Mouse (Mus musculus) liver, embryonic 15.5 days (tissue): ENCODE data around the gene Gm42517. TPM values are rescaled to one million over a fixed set of nuclear protein-coding genes. Genes with fewer than 3 reads are reported as not detected.

Experiments
- ATAC-seq: fragments of 200-750 bp; cut with Nextera tagmentation; 2 replicates; pipeline ENCODE4 v1.8.0; 2017; ENCODE audit warnings: moderate number of reproducible peaks, mild to moderate bottlenecking, moderate library complexity; ENCODE audit not compliant: insufficient read depth
- H3K27ac ChIP-seq: fragments of 300-500 bp; sonication (generic); replicated peaks from 2 replicates; pipeline ENCODE4 v1.5.1; 2015; ENCODE audit warnings: mild to moderate bottlenecking, inconsistent platforms
- H3K27me3 ChIP-seq: fragments of 300-500 bp; sonication (generic); 2 replicates; pipeline ENCODE4 v1.6.1; 2015; ENCODE audit warnings: mild to moderate bottlenecking, inconsistent platforms
- H3K36me3 ChIP-seq: fragments of 300-500 bp; sonication (generic); replicated peaks from 2 replicates; pipeline ENCODE4 v1.6.1; 2015; ENCODE audit warnings: moderate library complexity, mild to moderate bottlenecking, inconsistent platforms
- H3K4me1 ChIP-seq: fragments of 300-500 bp; sonication (generic); replicated peaks from 2 replicates; pipeline ENCODE4 v1.6.1; 2015; ENCODE audit warnings: inconsistent platforms
- H3K4me2 ChIP-seq: fragments of 300-500 bp; sonication (generic); 2 replicates; pipeline ENCODE4 v1.6.1; 2015; ENCODE audit warnings: moderate library complexity, mild to moderate bottlenecking, inconsistent platforms
- H3K4me3 ChIP-seq: fragments of 300-500 bp; sonication (generic); replicated peaks from 2 replicates; pipeline ENCODE4 v1.5.1; 2015; ENCODE audit warnings: mild to moderate bottlenecking, inconsistent platforms
- H3K9ac ChIP-seq: fragments of 300-500 bp; sonication (generic); 2 replicates; pipeline ENCODE4 v1.6.1; 2015; ENCODE audit warnings: moderate library complexity, mild to moderate bottlenecking, inconsistent platforms
- H3K9me3 ChIP-seq: fragments of 300-500 bp; sonication (generic); replicated peaks from 2 replicates; pipeline ENCODE4 v1.6.1; 2016; ENCODE audit warnings: inconsistent platforms
- WGBS: fragments of 180-500 bp; shearing (Covaris S2); methylation state at CpG from one replicate; pipeline ENCODE4 v1.1.7; 2015; ENCODE audit warnings: mixed read lengths; ENCODE audit not compliant: insufficient replicate concordance; 5-methylcytosine and 5-hydroxymethylcytosine counted together
- polyA plus RNA-seq: library from polyadenylated mRNA; unstranded; fragments of >200 nt; fragmentation: Nextera tagmentation; extraction: Ambion mirVana; gene quantifications from 2 replicates; pipeline ENCODE4 v1.2.1, GENCODE M21; 2015

The Gm42517 gene
- polyA plus RNA-seq, result 0.06 TPM in 1 of 2 replicates, not detected in the other

- Histone ChIP-seq H3K9ac (no peak within 1 kb of the TSS), H3K9me3 (no peaks in the 10 kb centered on the region), H3K4me3 (peak within 1 kb of the TSS; percentile 48), H3K4me2 (peak within 1 kb of the TSS; percentile 69), H3K27ac (no peak within 1 kb of the TSS), H3K27me3 (peaks cover 98% of the 10 kb centered on the region), H3K36me3 (no peaks in the 10 kb centered on the region), H3K4me1 (peaks cover 26% of the 10 kb centered on the region)
- ATAC-seq, result 0 out of 2 replicates have a peak, but pooled peaks have one; percentile 15
- 2% methylated on average over 31 of the region's 36 CpGs for WGBS
Measured at GRCm38 (mm10) chr5:108367871-108368332, at the start of gene Gm42517. TSS of gene Gm42517 (minus strand) at chr5:108367922.

DNA sequence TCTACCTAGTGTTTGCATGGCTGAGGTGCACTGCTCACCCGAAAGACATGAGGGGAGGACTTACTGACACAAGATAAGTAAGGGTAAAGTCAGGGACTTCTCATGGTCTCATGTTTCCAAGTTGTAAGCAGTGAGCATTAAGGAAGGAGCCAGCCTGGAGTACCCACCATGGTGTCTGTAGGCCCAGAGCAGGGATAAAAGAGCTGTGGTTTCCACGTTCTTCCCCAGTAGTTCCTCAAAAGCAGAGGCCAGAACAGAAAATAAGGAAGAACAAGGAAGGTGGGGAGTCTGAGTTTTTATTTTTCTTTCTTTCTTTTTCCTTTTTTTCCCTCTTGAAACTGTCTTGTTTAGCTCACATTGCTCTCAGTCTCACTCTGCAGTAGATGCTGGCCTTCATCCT lies 47.0 kb upstream of the Gm42517 start:
- Histone ChIP-seq H3K36me3 (no peaks in the 10 kb centered on the region), H3K4me1 (no peaks in the 10 kb centered on the region), H3K27ac (no peak overlapping the region), H3K9ac (no peak overlapping the region), H3K4me2 (no peak overlapping the region), H3K9me3 (no peaks in the 10 kb centered on the region), H3K27me3 (no peaks in the 10 kb centered on the region), H3K4me3 (no peak overlapping the region)
- WGBS, result 31% methylated on average over 2 of the region's 2 CpGs
- ATAC-seq, result no peak

- H3K9me3 ChIP-seq, result no peaks in the 10 kb centered on the region
- no peak overlapping the region for H3K27ac ChIP-seq
- no peaks in the 10 kb centered on the region for H3K27me3 ChIP-seq
- H3K4me2 ChIP-seq, result no peak overlapping the region
- ATAC-seq, result no peak
- WGBS, result 59% methylated on average over 2 of the region's 2 CpGs
- no peaks in the 10 kb centered on the region for H3K4me1 ChIP-seq
- H3K4me3 ChIP-seq, result no peak overlapping the region
- H3K9ac ChIP-seq, result no peak overlapping the region
- no peaks in the 10 kb centered on the region for H3K36me3 ChIP-seq
Measured at GRCm38 (mm10) chr5:108406977-108407376, 39.3 kb upstream of the Gm42517 start.

DNA sequence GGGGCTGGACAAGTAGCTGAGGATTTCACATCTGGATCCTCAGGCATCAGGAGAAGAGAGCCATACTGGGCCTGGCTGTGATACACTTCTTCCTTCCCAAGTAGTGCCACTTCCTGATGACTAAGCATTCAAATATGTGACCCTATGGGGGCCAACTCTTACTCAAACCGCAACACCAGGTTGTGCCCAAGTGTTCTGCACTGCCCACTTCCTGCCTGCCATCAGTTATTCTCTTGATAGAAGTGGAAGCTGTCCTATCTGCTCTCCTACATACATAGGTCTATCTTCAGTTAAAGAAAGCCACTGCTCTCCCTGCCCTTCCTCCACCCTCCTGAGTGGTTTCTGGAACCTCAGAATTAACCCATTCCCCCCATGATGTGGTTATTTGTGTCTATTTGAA lies 37.7 kb upstream of the Gm42517 start:
- no peak overlapping the region for H3K4me3 ChIP-seq
- no peaks in the 10 kb centered on the region for H3K36me3 ChIP-seq
- H3K9me3 ChIP-seq, result no peaks in the 10 kb centered on the region
- H3K27ac ChIP-seq, result no peak overlapping the region
- peak; percentile 37; the same call in 1 of the 2 replicates for ATAC-seq
- no peak overlapping the region for H3K9ac ChIP-seq
- H3K4me2 ChIP-seq, result no peak overlapping the region
- H3K4me1 ChIP-seq, result no peaks in the 10 kb centered on the region
- 10% methylated on average over 1 of the region's 1 CpGs for WGBS
- no peaks in the 10 kb centered on the region for H3K27me3 ChIP-seq

GRCm38 (mm10) chr5:108403453-108403852 lies 35.7 kb upstream of the Gm42517 start:
- Histone ChIP-seq H3K27ac (no peak overlapping the region), H3K36me3 (no peaks in the 10 kb centered on the region), H3K9me3 (no peaks in the 10 kb centered on the region), H3K9ac (no peak overlapping the region), H3K4me1 (no peaks in the 10 kb centered on the region), H3K27me3 (no peaks in the 10 kb centered on the region), H3K4me3 (no peak overlapping the region), H3K4me2 (no peak overlapping the region)
- ATAC-seq, result no peak
- WGBS, result 43% methylated on average over 4 of the region's 4 CpGs

DNA sequence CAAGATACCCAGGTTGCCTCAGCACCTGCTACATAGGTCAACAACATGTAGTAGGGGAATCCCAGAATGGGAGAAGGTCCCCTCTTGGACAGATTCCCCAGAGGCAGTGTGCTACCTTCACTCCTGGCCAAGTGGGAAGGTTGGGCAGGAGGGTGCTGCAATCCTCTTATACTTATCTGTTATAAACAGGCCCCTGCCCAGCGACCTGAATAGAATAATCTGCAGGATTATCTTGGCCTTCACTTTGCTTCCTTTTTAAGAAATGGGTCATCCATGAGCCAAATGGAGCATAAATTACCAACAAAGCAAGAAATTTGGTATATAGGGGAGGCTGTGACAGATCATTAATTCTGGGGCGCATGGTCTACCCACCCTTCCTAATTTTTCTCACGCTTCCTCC lies 22.0 kb upstream of the Gm42517 start:
- Histone ChIP-seq H3K36me3 (no peaks in the 10 kb centered on the region), H3K27me3 (no peaks in the 10 kb centered on the region), H3K4me2 (no peak overlapping the region), H3K4me3 (no peak overlapping the region), H3K27ac (no peak overlapping the region), H3K9ac (no peak overlapping the region), H3K9me3 (no peaks in the 10 kb centered on the region), H3K4me1 (no peaks in the 10 kb centered on the region)
- no peak for ATAC-seq
- WGBS, result 49% methylated on average over 3 of the region's 3 CpGs

GRCm38 (mm10) chr5:108388201-108388600 lies 20.5 kb upstream of the Gm42517 start, which contains the start of gene Pde6b:
TSS of gene Pde6b (plus strand) at chr5:108388391.
- 55% methylated on average over 7 of the region's 7 CpGs for WGBS
- Histone ChIP-seq H3K27me3 (no peaks in the 10 kb centered on the region), H3K4me1 (no peaks in the 10 kb centered on the region), H3K36me3 (no peaks in the 10 kb centered on the region), H3K9ac (no peak within 1 kb of the TSS), H3K9me3 (no peaks in the 10 kb centered on the region), H3K27ac (no peak within 1 kb of the TSS), H3K4me2 (no peak within 1 kb of the TSS), H3K4me3 (no peak within 1 kb of the TSS)
- ATAC-seq, result no peak

GRCm38 (mm10) chr5:108386449-108386848 lies 18.7 kb upstream of the Gm42517 start:
- 43% methylated on average over 4 of the region's 4 CpGs for WGBS
- Histone ChIP-seq H3K4me1 (no peaks in the 10 kb centered on the region), H3K36me3 (no peaks in the 10 kb centered on the region), H3K27me3 (no peaks in the 10 kb centered on the region), H3K4me2 (no peak overlapping the region), H3K27ac (no peak overlapping the region), H3K9ac (no peak overlapping the region), H3K9me3 (no peaks in the 10 kb centered on the region), H3K4me3 (no peak overlapping the region)
- no peak for ATAC-seq

GRCm38 (mm10) chr5:108385632-108386031 lies 17.9 kb upstream of the Gm42517 start:
- H3K9me3 ChIP-seq, result no peaks in the 10 kb centered on the region
- 67% methylated on average over 2 of the region's 2 CpGs for WGBS
- no peaks in the 10 kb centered on the region for H3K36me3 ChIP-seq

GRCm38 (mm10) chr5:108378346-108378745 lies 10.6 kb upstream of the Gm42517 start:
- Histone ChIP-seq H3K9me3 (no peaks in the 10 kb centered on the region), H3K4me1 (no peaks in the 10 kb centered on the region), H3K4me3 (no peak overlapping the region), H3K27me3 (peaks cover 13% of the 10 kb centered on the region), H3K9ac (no peak overlapping the region), H3K27ac (no peak overlapping the region), H3K4me2 (no peak overlapping the region), H3K36me3 (no peaks in the 10 kb centered on the region)
- ATAC-seq, result no peak
- whole genome bisulfite sequencing, result 50% methylated on average over 4 of the region's 4 CpGs

More at GRCm38 (mm10) chr5:108385632-108386031, 17.9 kb upstream of the Gm42517 start:
- H3K4me3 ChIP-seq, result no peak overlapping the region
- no peak overlapping the region for H3K27ac ChIP-seq
- no peak for ATAC-seq
- H3K27me3 ChIP-seq, result no peaks in the 10 kb centered on the region
- no peak overlapping the region for H3K9ac ChIP-seq
- no peak overlapping the region for H3K4me2 ChIP-seq
- H3K4me1 ChIP-seq, result no peaks in the 10 kb centered on the region

GRCm38 (mm10) chr5:108376059-108376458 lies 8.3 kb upstream of the Gm42517 start:
- Histone ChIP-seq H3K4me1 (no peaks in the 10 kb centered on the region), H3K9ac (no peak overlapping the region), H3K36me3 (no peaks in the 10 kb centered on the region), H3K4me3 (no peak overlapping the region), H3K27me3 (peaks cover 34% of the 10 kb centered on the region), H3K27ac (no peak overlapping the region), H3K4me2 (no peak overlapping the region), H3K9me3 (no peaks in the 10 kb centered on the region)
- ATAC-seq, result no peak
- WGBS, result 8% methylated on average over 1 of the region's 1 CpGs

- H3K27ac ChIP-seq, result no peak overlapping the region
- no peak overlapping the region for H3K9ac ChIP-seq
- peaks cover 54% of the 10 kb centered on the region for H3K27me3 ChIP-seq
- H3K4me3 ChIP-seq, result no peak overlapping the region
- H3K9me3 ChIP-seq, result no peaks in the 10 kb centered on the region
- H3K36me3 ChIP-seq, result no peaks in the 10 kb centered on the region
- 51% methylated on average over 5 of the region's 5 CpGs for WGBS
- H3K4me2 ChIP-seq, result no peak overlapping the region
- peaks cover 3% of the 10 kb centered on the region; the same call in 1 of the 2 replicates for H3K4me1 ChIP-seq
- ATAC-seq, result no peak
Measured at GRCm38 (mm10) chr5:108374079-108374478, 6.4 kb upstream of the Gm42517 start.
